Mouse (Mus musculus) CH12F3 (cell line): ENCODE results near the gene Gnai2.
"Not testable (repeated sequence)": the region's sequence is repeated elsewhere in the genome, so short reads cannot be mapped to it uniquely, and the experiment has no call there.

ENCODE experiments used
- in situ Hi-C: fragments of 300-500 bp; cut with MboI; formaldehyde crosslinking; loops from 2 replicates; pipeline ENCODE4 v1.14.3; 2020; ENCODE audit warnings: low sequenced_read_pairs

The Gnai2 gene

GRCm38 (mm10) chr9:107635279-107636028 lies at the start of gene Gnai2:
TSS of gene Gnai2 (minus strand) at chr9:107635367.
- in situ Hi-C loops: no loop called here

- in situ Hi-C loops: no loop called here
Observed at GRCm38 (mm10) chr9:107682405-107682804, 47.2 kb upstream of the Gnai2 start.

- in situ Hi-C loops: no loop called here
Observed at GRCm38 (mm10) chr9:107679501-107679900, 44.3 kb upstream of the Gnai2 start, which contains the start of gene Gnat1. TSS of gene Gnat1 (minus strand) at chr9:107679712.

GRCm38 (mm10) chr9:107678861-107679260 lies 43.7 kb upstream of the Gnai2 start:
- in situ Hi-C loops: no loop called here

GRCm38 (mm10) chr9:107677819-107678526 lies 42.8 kb upstream of the Gnai2 start:
- in situ Hi-C loops: not testable (repeated sequence)

- in situ Hi-C loops: no loop called here
Observed at GRCm38 (mm10) chr9:107677091-107677784, 42.1 kb upstream of the Gnai2 start.

GRCm38 (mm10) chr9:107676302-107676701 lies 41.1 kb upstream of the Gnai2 start:
- in situ Hi-C loops: no loop called here

- in situ Hi-C loops: no loop called here
Observed at GRCm38 (mm10) chr9:107675671-107676301, 40.6 kb upstream of the Gnai2 start.

- in situ Hi-C loops: no loop called here
Observed at GRCm38 (mm10) chr9:107674609-107675429, 39.7 kb upstream of the Gnai2 start.

- in situ Hi-C loops: no loop called here
Observed at GRCm38 (mm10) chr9:107670259-107670658, 35.1 kb upstream of the Gnai2 start.

- in situ Hi-C loops: no loop called here
Observed at GRCm38 (mm10) chr9:107669480-107669945, 34.3 kb upstream of the Gnai2 start, which contains the start of gene Slc38a3. TSS of gene Slc38a3 (minus strand) at chr9:107669530.

GRCm38 (mm10) chr9:107668916-107669315 lies 33.7 kb upstream of the Gnai2 start:
- in situ Hi-C loops: no loop called here

GRCm38 (mm10) chr9:107668011-107668410 lies 32.8 kb upstream of the Gnai2 start:
- in situ Hi-C loops: no loop called here

GRCm38 (mm10) chr9:107667219-107667618 lies 32.1 kb upstream of the Gnai2 start:
- in situ Hi-C loops: no loop called here

GRCm38 (mm10) chr9:107666751-107667205 lies 31.6 kb upstream of the Gnai2 start:
- in situ Hi-C loops: no loop called here

GRCm38 (mm10) chr9:107665308-107665707 lies 30.1 kb upstream of the Gnai2 start:
- in situ Hi-C loops: no loop called here

- in situ Hi-C loops: no loop called here
Observed at GRCm38 (mm10) chr9:107663525-107663924, 28.4 kb upstream of the Gnai2 start.

- in situ Hi-C loops: no loop called here
Observed at GRCm38 (mm10) chr9:107662342-107662741, 27.2 kb upstream of the Gnai2 start.

GRCm38 (mm10) chr9:107660777-107661176 lies 25.6 kb upstream of the Gnai2 start:
- in situ Hi-C loops: no loop called here

- in situ Hi-C loops: no loop called here
Observed at GRCm38 (mm10) chr9:107659961-107660360, 24.8 kb upstream of the Gnai2 start.
